Mouse (Mus musculus): ENCODE measurements around the gene Slc5a4a.

DNA sequence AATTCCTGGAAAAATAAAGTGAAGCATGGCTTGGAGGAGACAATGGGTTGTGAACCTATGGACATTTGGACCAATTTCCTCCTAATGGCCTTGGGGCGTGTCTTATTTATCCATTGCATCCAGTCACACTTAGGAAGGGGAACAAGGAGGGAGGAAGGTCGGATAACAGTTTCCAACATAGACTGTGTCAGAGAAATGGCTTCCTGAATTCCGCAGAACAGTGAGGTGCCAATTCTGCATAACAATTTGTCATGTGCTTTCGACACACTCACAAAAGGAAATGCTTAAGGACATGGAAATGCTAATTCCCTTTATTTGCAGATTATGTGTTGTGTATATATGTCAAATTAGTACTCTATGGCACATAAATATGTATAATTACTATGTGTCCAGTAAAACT, 38.0 kb downstream of the Slc5a4a start:
- TF ChIP-seq CTCF (IDR thresholded peaks at IDR 0.05; ENCODE audit: low read depth), result no peak
- TF ChIP-seq EP300 (IDR thresholded peaks at IDR 0.05; ENCODE audit: low read depth), result no peak
